Mouse (Mus musculus): ENCODE measurements around the gene Chtop.

GRCm38 (mm10) chr3:90460315-90460714, 49.0 kb downstream of the Chtop start:
- TF ChIP-seq POLR2A (IDR thresholded peaks at IDR 0.05; ENCODE audit: extremely low read depth, insufficient read depth, low read length) (no peak), CTCF (IDR thresholded peaks at IDR 0.05; ENCODE audit: low read depth, low read length) (no peak)

Measured in liver, adult 2 months (tissue).